In genomic region chr19:17136677-17137460, GRCm38 (mm10) we compare ENCODE assay signal across 9 mouse cellular contexts.
A peak's percentile ranks its signal among the peaks of the same experiment; 100 is the strongest.
DNase-seq lines count a peak whose midpoint lies in the region; ATAC-seq lines count a peak whose summit lies in the region.
"Had no signal": no experiment of that assay in that cellular context is flagged by ENCODE, and none has a peak within 500 bp of the region (broad histone marks: within the 10 kb centered on the region; RNA-seq: fewer than 3 reads in every experiment).

No protein-coding gene starts in this region.

- H3K36me3 ChIP-seq in limb, embryonic 11.5 days (ENCODE audit: control insufficient read depth, insufficient read depth, low read length), result no peaks in the 10 kb centered on the region
- no peaks in the 10 kb centered on the region for H3K36me3 ChIP-seq in neural tube, embryonic 15.5 days

- no peak overlapping the region for H3K27ac ChIP-seq in limb, embryonic 11.5 days (replicated peaks; ENCODE audit: low read depth, low read length)
- no peak overlapping the region; the same call in 1 of the 2 replicates for H3K27ac ChIP-seq in neural tube, embryonic 15.5 days (replicated peaks)

- 10% methylated on average over 21 of the region's 21 CpGs for WGBS in limb, embryonic 11.5 days
- WGBS in neural tube, embryonic 15.5 days, result 11% methylated on average over 21 of the region's 21 CpGs

- H3K4me3 ChIP-seq in limb, embryonic 11.5 days (ENCODE audit: low read depth, low read length), result peak overlapping the region; percentile 28
- peak overlapping the region; percentile 48 for H3K4me3 ChIP-seq in neural tube, embryonic 15.5 days (replicated peaks)
- H3K4me3 ChIP-seq: myocyte had no signal

- H3K9ac ChIP-seq in limb, embryonic 11.5 days (ENCODE audit: low read length), result 0 out of 2 replicates have a peak overlapping the region, but pooled peaks have one; percentile 40
- peak overlapping the region; percentile 58 for H3K9ac ChIP-seq in neural tube, embryonic 15.5 days (replicated peaks)

- no peaks in the 10 kb centered on the region for H3K4me1 ChIP-seq in limb, embryonic 11.5 days (ENCODE audit: control insufficient read depth, insufficient read depth, low read length)
- H3K4me1 ChIP-seq in neural tube, embryonic 15.5 days, result peaks cover 10% of the 10 kb centered on the region; the same call in 1 of the 2 replicates

- peak overlapping the region; percentile 60 for H3K4me2 ChIP-seq in limb, embryonic 11.5 days (ENCODE audit: low read depth, severe bottlenecking)
- peak overlapping the region; percentile 62 for H3K4me2 ChIP-seq in neural tube, embryonic 15.5 days

- no peaks in the 10 kb centered on the region for H3K9me3 ChIP-seq in limb, embryonic 11.5 days (ENCODE audit: control insufficient read depth, low read length)
- H3K9me3 ChIP-seq in neural tube, embryonic 15.5 days (replicated peaks), result no peaks in the 10 kb centered on the region

- no peaks in the 10 kb centered on the region for H3K27me3 ChIP-seq in limb, embryonic 11.5 days (ENCODE audit: control insufficient read depth, insufficient read depth, low read length)
- no peaks in the 10 kb centered on the region for H3K27me3 ChIP-seq in neural tube, embryonic 15.5 days (replicated peaks)

- ATAC-seq in limb, embryonic 11.5 days (ENCODE audit: insufficient number of reproducible peaks, low FRiP score, low TSS enrichment, low read depth), result no peak
- peak; percentile 95 for ATAC-seq in neural tube, embryonic 15.5 days (ENCODE audit: low FRiP score)

- peak; percentile 10 to 53 for DNase-seq in adrenal gland, adult (ENCODE audit: inconsistent age in 2 of 2, low spot score in 1 of 2)
- no peak for DNase-seq in adrenal gland, adult 18-20 months (ENCODE audit: low spot score in 2 of 2)
- DNase-seq in cerebellum, adult 9-11 months, result peak; percentile 90
- peak; percentile 57 to 65 for DNase-seq in frontal cortex, postnatal 10 days (ENCODE audit: low spot score in 2 of 2)
- peak; percentile 24 for DNase-seq in kidney, adult 9 months
- peak; percentile 45 for DNase-seq in limb, embryonic 11.5 days (ENCODE audit: low spot score)
- no peak for DNase-seq in thymus, postnatal 36 days

Comparison
In these comparisons a context has a peak if more than half of its experiments do, and no peak if none do; other contexts are left out.
1. DNase-seq: peak in adrenal gland, adult (2 of 2), cerebellum, adult 9-11 months (single experiment), frontal cortex, postnatal 10 days (2 of 2), kidney, adult 9 months (single experiment) and limb, embryonic 11.5 days (single experiment); none in adrenal gland, adult 18-20 months (0 of 2) and thymus, postnatal 36 days (0 of 2).